Mouse (Mus musculus): ENCODE data around the gene Wdr26. TPM values are rescaled to one million over a fixed set of nuclear protein-coding genes. Genes with fewer than 3 reads are reported as not detected.

Wdr26 gene
- polyA plus RNA-seq, 1 experiment from 2014 or later: 47.0 TPM

GRCm38 (mm10) chr1:181148540-181148939, 63.3 kb downstream of the Wdr26 start:
- no peak overlapping the region for H3K27ac ChIP-seq
- WGBS: 81% methylated on average over 5 of the region's 5 CpGs

GRCm38 (mm10) chr1:181146187-181146586, 65.6 kb downstream of the Wdr26 start:
- Histone ChIP-seq H3K9ac (no peak overlapping the region), H3K27ac (no peak overlapping the region), H3K27me3 (no peaks in the 10 kb centered on the region), H3K4me2 (replicated peaks) (no peak overlapping the region), H3K36me3 (peaks cover 4% of the 10 kb centered on the region; the same call in 1 of the 2 replicates), H3K4me3 (no peak overlapping the region), H3K4me1 (peaks cover 23% of the 10 kb centered on the region), H3K9me3 (replicated peaks) (no peaks in the 10 kb centered on the region)
- WGBS: 83% methylated on average over 2 of the region's 2 CpGs
- no peak for ATAC-seq (ENCODE audit: low FRiP score)

More at GRCm38 (mm10) chr1:181148540-181148939, 63.3 kb downstream of the Wdr26 start:
- Histone ChIP-seq H3K9ac (no peak overlapping the region), H3K36me3 (no peaks in the 10 kb centered on the region), H3K4me1 (peaks cover 26% of the 10 kb centered on the region), H3K27me3 (no peaks in the 10 kb centered on the region), H3K9me3 (replicated peaks) (no peaks in the 10 kb centered on the region), H3K4me2 (replicated peaks) (no peak overlapping the region), H3K4me3 (no peak overlapping the region)
- no peak for ATAC-seq (ENCODE audit: low FRiP score)

- WGBS: 19% methylated on average over 12 of the region's 12 CpGs
- Histone ChIP-seq H3K9ac (peak overlapping the region; percentile 80), H3K36me3 (peaks cover 14% of the 10 kb centered on the region), H3K4me1 (peaks cover 23% of the 10 kb centered on the region), H3K9me3 (replicated peaks) (no peaks in the 10 kb centered on the region), H3K27ac (no peak overlapping the region), H3K4me3 (peak overlapping the region; percentile 87), H3K4me2 (replicated peaks) (peak overlapping the region; percentile 61), H3K27me3 (no peaks in the 10 kb centered on the region)
- no peak for ATAC-seq (ENCODE audit: low FRiP score)
Measured at GRCm38 (mm10) chr1:181144966-181145365, 66.8 kb downstream of the Wdr26 start.

- under 1% methylated on average over 52 of the region's 52 CpGs for WGBS
- Histone ChIP-seq H3K4me1 (peaks cover 23% of the 10 kb centered on the region), H3K4me2 (replicated peaks) (peak within 1 kb of the TSS; percentile 71), H3K27ac (peak within 1 kb of the TSS; percentile 79), H3K27me3 (no peaks in the 10 kb centered on the region), H3K36me3 (peaks cover 22% of the 10 kb centered on the region), H3K9me3 (replicated peaks) (no peaks in the 10 kb centered on the region), H3K4me3 (peak within 1 kb of the TSS; percentile 87), H3K9ac (peak within 1 kb of the TSS; percentile 80)
- peak; percentile 99 for ATAC-seq (ENCODE audit: low FRiP score)
Measured at GRCm38 (mm10) chr1:181143950-181144836, 67.6 kb downstream of the Wdr26 start, which contains the start of the genes Nvl and Cnih4. Nvl (minus strand) TSS chr1:181144204. Cnih4 (plus strand) TSS chr1:181144693.

GRCm38 (mm10) chr1:181143609-181143949, 68.2 kb downstream of the Wdr26 start:
- peak overlapping the region; percentile 79 for H3K27ac ChIP-seq
- peak overlapping the region; percentile 80 for H3K9ac ChIP-seq
- peaks cover 23% of the 10 kb centered on the region for H3K4me1 ChIP-seq

GRCm38 (mm10) chr1:181138730-181139129, 73.1 kb downstream of the Wdr26 start:
- no peak overlapping the region for H3K9ac ChIP-seq
- no peak overlapping the region for H3K27ac ChIP-seq
- no peak overlapping the region for H3K4me3 ChIP-seq
- H3K4me1 ChIP-seq: peaks cover 11% of the 10 kb centered on the region
- no peaks in the 10 kb centered on the region for H3K9me3 ChIP-seq (replicated peaks)
- 93% methylated on average over 7 of the region's 7 CpGs for WGBS
- H3K4me2 ChIP-seq (replicated peaks): no peak overlapping the region
- H3K27me3 ChIP-seq: no peaks in the 10 kb centered on the region
- ATAC-seq (ENCODE audit: low FRiP score): no peak
- peaks cover 59% of the 10 kb centered on the region for H3K36me3 ChIP-seq

More at GRCm38 (mm10) chr1:181143609-181143949, 68.2 kb downstream of the Wdr26 start:
- peaks cover 26% of the 10 kb centered on the region for H3K36me3 ChIP-seq
- H3K4me3 ChIP-seq: peak overlapping the region; percentile 87
- peak overlapping the region; percentile 71 for H3K4me2 ChIP-seq (replicated peaks)
- ATAC-seq (ENCODE audit: low FRiP score): peak; percentile 62
- WGBS: 0% methylated on average over 12 of the region's 12 CpGs
- H3K9me3 ChIP-seq (replicated peaks): no peaks in the 10 kb centered on the region
- H3K27me3 ChIP-seq: no peaks in the 10 kb centered on the region

GRCm38 (mm10) chr1:181131915-181132314, 79.9 kb downstream of the Wdr26 start:
- H3K9ac ChIP-seq: no peak overlapping the region
- no peak overlapping the region for H3K4me2 ChIP-seq (replicated peaks)
- no peaks in the 10 kb centered on the region for H3K9me3 ChIP-seq (replicated peaks)
- no peaks in the 10 kb centered on the region for H3K27me3 ChIP-seq
- no peaks in the 10 kb centered on the region for H3K4me1 ChIP-seq
- WGBS: 93% methylated on average over 6 of the region's 6 CpGs
- no peak for ATAC-seq (ENCODE audit: low FRiP score)
- H3K4me3 ChIP-seq: no peak overlapping the region
- peaks cover 81% of the 10 kb centered on the region for H3K36me3 ChIP-seq
- H3K27ac ChIP-seq: no peak overlapping the region

GRCm38 (mm10) chr1:181126766-181127165, 85.0 kb downstream of the Wdr26 start:
- Histone ChIP-seq H3K4me2 (replicated peaks) (no peak overlapping the region), H3K4me3 (no peak overlapping the region), H3K27me3 (no peaks in the 10 kb centered on the region), H3K9ac (no peak overlapping the region), H3K4me1 (no peaks in the 10 kb centered on the region), H3K36me3 (peaks cover 80% of the 10 kb centered on the region), H3K9me3 (replicated peaks) (no peaks in the 10 kb centered on the region), H3K27ac (no peak overlapping the region)
- 95% methylated on average over 9 of the region's 9 CpGs for WGBS
- ATAC-seq (ENCODE audit: low FRiP score): no peak

GRCm38 (mm10) chr1:181125916-181126315, 85.9 kb downstream of the Wdr26 start:
- WGBS: 96% methylated on average over 3 of the region's 3 CpGs
- Histone ChIP-seq H3K4me3 (no peak overlapping the region), H3K9ac (no peak overlapping the region), H3K27ac (no peak overlapping the region), H3K4me1 (no peaks in the 10 kb centered on the region), H3K27me3 (no peaks in the 10 kb centered on the region), H3K4me2 (replicated peaks) (no peak overlapping the region), H3K9me3 (replicated peaks) (no peaks in the 10 kb centered on the region), H3K36me3 (peaks cover 81% of the 10 kb centered on the region)
- ATAC-seq (ENCODE audit: low FRiP score): no peak

- no peak overlapping the region for H3K27ac ChIP-seq
- no peaks in the 10 kb centered on the region for H3K4me1 ChIP-seq
- H3K27me3 ChIP-seq: no peaks in the 10 kb centered on the region
- H3K36me3 ChIP-seq: peaks cover 79% of the 10 kb centered on the region
- H3K4me3 ChIP-seq: no peak overlapping the region
- H3K9ac ChIP-seq: no peak overlapping the region
- ATAC-seq (ENCODE audit: low FRiP score): no peak
- no peaks in the 10 kb centered on the region for H3K9me3 ChIP-seq (replicated peaks)
- H3K4me2 ChIP-seq (replicated peaks): no peak overlapping the region
- WGBS: 98% methylated on average over 2 of the region's 2 CpGs
Measured at GRCm38 (mm10) chr1:181124145-181124544, 87.7 kb downstream of the Wdr26 start.

All from hindbrain, embryonic 12.5 days (tissue).